Mouse (Mus musculus): ENCODE results near the gene Gm13871.
"Not testable (repeated sequence)": the region's sequence is repeated elsewhere in the genome, so short reads cannot be mapped to it uniquely, and the experiment has no call there.

Gm13871 gene

DNA sequence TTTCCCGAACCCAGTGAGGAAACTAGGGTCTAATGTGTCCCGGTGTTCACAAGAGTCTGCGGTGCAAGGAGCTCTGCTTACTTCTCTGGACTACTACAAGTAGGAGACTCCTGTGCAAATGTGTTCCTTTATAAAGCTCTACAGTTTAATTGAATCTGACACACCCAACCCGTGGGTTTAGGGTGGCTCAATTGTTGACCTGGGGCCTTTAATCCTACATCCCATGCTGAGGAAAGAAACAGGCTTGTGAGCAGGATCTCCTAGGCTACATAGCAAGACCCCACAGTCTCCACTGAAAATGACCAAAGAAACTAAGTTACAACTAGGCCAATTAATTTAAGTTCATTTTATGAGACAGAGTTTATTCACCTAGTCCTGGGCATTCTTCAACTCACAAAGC lies at the start of gene Gm13871:
Gene Gm13871 (minus strand): TSS at position 101 of the 400 bp plus-strand sequence.
- DNase-seq, result not testable (repeated sequence)

DNA sequence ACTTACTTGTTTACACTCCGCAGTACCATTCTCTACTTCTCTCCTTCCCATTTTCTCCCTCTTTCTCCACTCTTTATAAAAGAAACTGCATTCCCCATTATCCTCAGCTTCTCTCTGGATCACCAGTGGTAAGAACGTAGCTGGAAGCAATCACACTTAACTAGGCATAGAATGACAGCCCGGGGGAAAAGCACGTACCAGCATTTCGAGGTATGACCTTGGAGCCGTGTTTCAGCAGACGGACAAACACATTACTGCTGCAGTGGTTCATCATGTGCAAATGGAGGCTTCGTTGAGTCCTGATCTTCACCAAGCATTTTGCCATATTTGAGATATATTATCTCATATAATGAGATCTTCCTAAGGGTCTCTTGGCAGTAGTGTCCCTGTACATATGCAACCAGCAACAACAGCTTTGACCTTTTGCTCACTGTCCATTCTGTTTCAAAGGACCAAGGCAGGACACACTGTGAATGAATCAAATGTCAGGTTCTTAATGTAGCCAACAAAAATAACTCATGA lies 44.7 kb upstream of the Gm13871 start, which contains the start of gene 2310002L09Rik:
Gene 2310002L09Rik (minus strand): TSS at position 472 of the 522 bp plus-strand sequence.
- no peak for DNase-seq

DNA sequence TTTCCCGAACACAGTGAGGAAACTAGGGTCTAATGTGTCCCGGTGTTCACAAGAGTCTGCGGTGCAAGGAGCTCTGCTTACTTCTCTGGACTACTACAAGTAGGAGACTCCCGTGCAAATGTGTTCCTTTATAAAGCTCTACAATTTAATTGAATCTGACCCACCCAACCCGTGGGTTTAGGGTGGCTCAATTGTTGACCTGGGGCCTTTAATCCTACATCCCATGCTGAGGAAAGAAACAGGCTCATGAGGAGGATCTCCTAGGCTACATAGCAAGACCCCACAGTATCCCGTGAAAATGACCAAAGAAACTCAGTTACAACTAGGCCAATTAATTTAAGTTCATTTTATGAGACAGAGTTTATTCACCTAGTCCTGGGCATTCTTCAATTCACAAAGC lies 14.9 kb upstream of the Gm13871 start, which contains the start of gene Gm11756:
Gene Gm11756 (minus strand): TSS at position 101 of the 400 bp plus-strand sequence.
- not testable (repeated sequence) for DNase-seq

DNA sequence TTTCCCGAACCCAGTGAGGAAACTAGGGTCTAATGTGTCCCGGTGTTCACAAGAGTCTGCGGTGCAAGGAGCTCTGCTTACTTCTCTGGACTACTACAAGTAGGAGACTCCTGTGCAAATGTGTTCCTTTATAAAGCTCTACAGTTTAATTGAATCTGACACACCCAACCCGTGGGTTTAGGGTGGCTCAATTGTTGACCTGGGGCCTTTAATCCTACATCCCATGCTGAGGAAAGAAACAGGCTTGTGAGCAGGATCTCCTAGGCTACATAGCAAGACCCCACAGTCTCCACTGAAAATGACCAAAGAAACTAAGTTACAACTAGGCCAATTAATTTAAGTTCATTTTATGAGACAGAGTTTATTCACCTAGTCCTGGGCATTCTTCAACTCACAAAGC lies 14.7 kb downstream of the Gm13871 start, which contains the start of gene Gm11757:
Gene Gm11757 (minus strand): TSS at position 101 of the 400 bp plus-strand sequence.
- not testable (repeated sequence) for DNase-seq

DNA sequence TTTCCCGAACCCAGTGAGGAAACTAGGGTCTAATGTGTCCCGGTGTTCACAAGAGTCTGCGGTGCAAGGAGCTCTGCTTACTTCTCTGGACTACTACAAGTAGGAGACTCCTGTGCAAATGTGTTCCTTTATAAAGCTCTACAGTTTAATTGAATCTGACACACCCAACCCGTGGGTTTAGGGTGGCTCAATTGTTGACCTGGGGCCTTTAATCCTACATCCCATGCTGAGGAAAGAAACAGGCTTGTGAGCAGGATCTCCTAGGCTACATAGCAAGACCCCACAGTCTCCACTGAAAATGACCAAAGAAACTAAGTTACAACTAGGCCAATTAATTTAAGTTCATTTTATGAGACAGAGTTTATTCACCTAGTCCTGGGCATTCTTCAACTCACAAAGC lies 29.6 kb downstream of the Gm13871 start, which contains the start of gene Gm11758:
Gene Gm11758 (minus strand): TSS at position 101 of the 400 bp plus-strand sequence.
- not testable (repeated sequence) for DNase-seq

Measured in cerebellum, postnatal 36 days (tissue).